Mouse (Mus musculus) neural tube, embryonic 10.5 days (tissue): ENCODE measurements around the gene Wwc1.

ENCODE experiments used
- DNase-seq: peaks from one replicate; pipeline ENCODE4 v3.0.0-alpha.2; 2017; ENCODE audit warnings: low spot score; ENCODE audit errors: extremely low spot score

The Wwc1 gene

GRCm38 (mm10) chr11:35973135-35973534, 7.2 kb downstream of the Wwc1 start:
- DNase-seq = no peak

GRCm38 (mm10) chr11:35972270-35972931, 7.9 kb downstream of the Wwc1 start:
- no peak for DNase-seq

GRCm38 (mm10) chr11:35970806-35971705, 9.3 kb downstream of the Wwc1 start:
- DNase-seq = no peak

DNA sequence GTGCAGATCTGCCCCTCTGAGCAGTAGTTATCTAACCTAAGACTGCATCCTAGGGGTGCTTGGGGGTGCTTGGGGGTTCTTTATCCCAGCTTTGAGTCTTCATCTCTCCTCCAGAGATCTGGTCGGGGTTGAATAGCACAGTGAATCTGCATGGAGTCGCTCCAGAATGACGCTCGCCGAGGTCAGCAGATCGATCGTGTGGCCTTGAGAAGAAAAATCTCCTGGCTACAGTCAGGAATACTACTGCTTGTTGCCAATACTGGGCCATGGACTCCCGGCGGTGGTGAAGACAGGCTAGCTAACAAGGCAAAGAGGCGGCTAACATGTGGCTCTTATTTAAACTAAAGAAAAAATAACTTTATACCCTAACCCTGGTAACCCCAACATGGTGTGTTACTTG, 12.0 kb downstream of the Wwc1 start:
- no peak for DNase-seq

GRCm38 (mm10) chr11:35963981-35964549, 16.3 kb downstream of the Wwc1 start:
- DNase-seq = no peak

DNA sequence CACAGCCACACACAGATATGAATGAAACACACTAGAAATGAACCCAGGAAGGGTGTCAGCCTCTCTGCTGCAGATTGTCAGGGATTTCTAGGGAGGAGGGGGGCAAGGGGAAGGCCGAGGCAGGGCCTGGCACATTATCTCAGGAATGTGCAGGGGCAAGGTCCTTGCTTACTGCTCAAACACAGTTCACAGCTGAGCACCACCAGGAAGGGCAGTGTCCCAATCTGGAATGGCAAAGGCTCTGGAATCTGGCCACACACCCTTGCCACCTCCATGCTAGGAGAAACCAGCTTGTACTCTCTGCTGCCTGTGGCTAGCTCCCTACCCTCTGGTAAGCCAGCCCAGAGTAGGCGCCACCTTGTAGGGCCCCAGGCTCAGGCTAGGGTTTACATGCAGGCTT, 16.8 kb downstream of the Wwc1 start:
- no peak for DNase-seq

- DNase-seq = no peak
These were observed 17.9 kb downstream of the Wwc1 start for GRCm38 (mm10) chr11:35962431-35962830.

- no peak for DNase-seq
These were observed 21.1 kb downstream of the Wwc1 start for GRCm38 (mm10) chr11:35959270-35959669.

DNA sequence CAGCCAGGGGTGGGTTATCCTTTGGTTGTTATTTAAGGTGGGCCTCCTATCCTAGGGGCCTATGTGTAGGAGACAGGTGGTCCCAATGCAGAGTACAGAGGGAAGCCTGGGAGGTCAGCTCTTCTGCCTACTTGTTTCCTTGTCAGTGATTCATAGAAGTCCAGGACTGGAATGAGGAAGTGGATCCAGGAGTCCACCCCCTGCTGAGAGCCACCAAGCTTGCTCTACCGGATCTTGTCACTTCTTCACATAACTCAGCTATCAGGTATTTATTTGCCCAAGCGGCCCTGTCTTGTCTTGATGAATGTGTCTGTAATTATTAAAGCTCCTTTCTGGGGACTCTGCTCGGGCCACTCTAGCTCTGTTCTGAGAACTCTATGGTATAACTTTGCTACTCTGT, 24.8 kb downstream of the Wwc1 start:
- DNase-seq = no peak

GRCm38 (mm10) chr11:35953179-35953578, 27.1 kb downstream of the Wwc1 start:
- no peak for DNase-seq

GRCm38 (mm10) chr11:35951727-35952065, 28.6 kb downstream of the Wwc1 start:
- no peak for DNase-seq

DNA sequence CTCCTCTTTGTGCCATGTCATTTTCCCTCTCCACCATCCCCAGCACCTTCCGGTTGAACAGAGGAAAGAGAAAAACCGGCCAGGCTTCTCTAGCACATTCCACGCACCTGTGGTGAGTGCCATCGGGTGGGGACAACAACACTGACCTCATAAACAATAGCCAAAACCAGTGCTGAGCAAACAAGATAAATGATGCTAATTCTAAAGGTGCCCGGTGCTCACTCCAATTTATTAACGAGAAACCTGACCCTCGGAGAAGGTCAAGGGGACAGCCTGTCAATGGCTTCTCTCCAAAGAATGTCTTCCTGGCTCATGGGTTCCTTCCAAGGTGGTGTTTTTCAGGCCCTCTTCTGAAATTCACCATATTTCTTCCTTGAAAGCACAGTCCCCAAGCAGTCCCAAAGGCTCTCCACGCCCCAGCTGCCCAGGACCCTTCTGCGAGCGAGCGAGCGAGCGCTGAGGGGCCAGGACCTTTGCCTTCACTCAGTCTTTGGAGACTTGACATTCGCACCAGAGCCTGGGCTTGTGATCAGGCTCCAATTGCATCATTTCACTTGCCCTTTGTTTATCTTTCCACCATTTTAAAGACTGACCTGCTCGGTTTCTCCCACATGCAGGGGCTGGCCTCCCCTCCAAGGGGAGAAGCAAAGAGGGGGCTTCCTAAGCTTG, 29.1 kb downstream of the Wwc1 start:
- DNase-seq = no peak

GRCm38 (mm10) chr11:35950466-35950865, 29.9 kb downstream of the Wwc1 start:
- DNase-seq = no peak

DNA sequence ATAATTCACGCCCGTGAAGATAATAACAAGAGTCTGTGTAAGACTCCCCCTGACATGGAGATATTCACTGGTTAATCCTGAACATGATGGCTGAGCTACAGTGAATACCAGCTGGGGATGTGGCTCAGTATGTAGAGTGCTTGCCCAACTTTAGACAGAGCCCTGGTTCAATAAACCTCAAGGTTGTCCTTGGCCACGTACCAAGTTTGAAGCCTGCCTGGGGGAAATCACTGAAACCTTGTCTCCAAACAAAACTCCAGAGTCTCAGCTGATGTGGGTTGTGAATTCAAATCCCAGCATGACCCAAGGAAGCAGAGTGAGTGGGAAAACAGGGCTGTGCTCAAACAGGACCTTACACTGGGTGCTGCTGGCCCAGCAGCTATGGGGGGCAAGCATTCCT, 30.3 kb downstream of the Wwc1 start:
- DNase-seq = no peak

- no peak for DNase-seq
These were observed 31.9 kb downstream of the Wwc1 start for GRCm38 (mm10) chr11:35948457-35948881.

- DNase-seq = no peak
These were observed 32.4 kb downstream of the Wwc1 start for GRCm38 (mm10) chr11:35947944-35948343.

GRCm38 (mm10) chr11:35945187-35945586, 35.1 kb downstream of the Wwc1 start:
- no peak for DNase-seq

GRCm38 (mm10) chr11:35941641-35942040, 38.7 kb downstream of the Wwc1 start:
- DNase-seq = no peak

DNA sequence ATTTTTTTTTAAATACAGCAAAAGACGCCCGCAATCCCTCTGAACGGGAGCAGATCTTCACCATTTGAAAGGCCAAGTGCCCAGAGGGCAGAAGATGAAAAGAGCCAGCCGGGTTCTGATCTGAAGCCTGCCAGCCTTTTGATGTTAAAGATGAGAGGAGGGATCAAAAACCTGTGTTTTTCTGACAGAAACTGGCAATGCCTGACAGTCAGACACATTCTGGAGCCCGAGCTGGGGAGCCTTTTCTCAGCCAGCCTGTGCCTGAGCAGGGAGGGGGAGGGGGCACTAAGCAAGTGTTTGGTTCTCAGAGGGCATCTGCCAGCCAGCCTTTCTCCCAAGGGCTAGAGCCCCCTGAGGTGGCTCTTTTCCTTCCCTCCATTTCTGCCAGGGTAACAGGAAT, 39.3 kb downstream of the Wwc1 start:
- no peak for DNase-seq

GRCm38 (mm10) chr11:35938790-35939385, 41.4 kb downstream of the Wwc1 start:
- no peak for DNase-seq

DNA sequence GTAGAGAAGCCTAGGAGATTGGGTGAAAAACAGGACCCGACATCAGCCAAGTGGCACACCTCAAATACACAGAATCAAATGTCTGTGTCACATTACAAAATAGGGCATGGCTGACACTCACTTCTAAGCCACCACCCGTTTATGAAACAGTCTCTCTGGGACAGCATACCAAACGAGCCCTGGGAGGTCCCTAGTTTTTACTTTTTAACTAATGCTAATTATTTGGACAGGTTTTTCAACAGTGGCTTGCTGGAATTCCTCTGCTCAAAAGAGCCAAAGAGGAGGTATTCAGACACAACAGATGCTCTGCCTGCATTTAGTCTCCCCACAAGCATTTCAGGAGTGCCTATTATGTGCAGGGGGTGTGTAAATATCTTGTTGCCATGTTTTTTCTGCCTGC, 44.7 kb downstream of the Wwc1 start:
- DNase-seq = no peak

GRCm38 (mm10) chr11:35935133-35935532, 45.2 kb downstream of the Wwc1 start:
- no peak for DNase-seq
